Mouse (Mus musculus): Measurements from ENCODE around the gene Gli2. TPM values are rescaled to one million over a fixed set of nuclear protein-coding genes. Genes with fewer than 3 reads are reported as not detected.

Gli2 gene
- polyA plus RNA-seq, 1 experiment from 2014 or later = 9.0 TPM

DNA sequence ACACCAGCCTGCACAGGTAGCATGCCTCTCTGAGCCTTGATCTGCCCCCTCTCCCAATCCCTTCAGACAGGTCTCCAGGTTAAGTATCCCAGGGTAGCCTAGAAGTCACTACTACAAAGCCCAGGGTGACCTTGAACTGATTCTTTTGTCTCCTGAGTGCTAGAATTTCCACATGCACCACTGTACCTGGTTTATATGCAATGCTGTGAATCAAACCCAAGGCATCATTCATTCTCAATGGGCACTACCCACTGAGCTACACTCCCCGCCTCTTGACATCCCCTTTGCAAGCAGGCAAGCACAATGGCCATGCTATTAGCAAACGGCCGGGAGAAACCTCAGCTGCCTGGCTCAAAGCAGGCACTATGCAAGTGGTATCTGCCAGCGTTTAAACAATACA is 106.2 kb downstream of the Gli2 start:
- H3K4me1 ChIP-seq (replicated peaks) = peaks cover 8% of the 10 kb centered on the region; the same call in 1 of the 2 replicates
- H3K36me3 ChIP-seq = peaks cover 50% of the 10 kb centered on the region
- 84% methylated on average over 4 of the region's 4 CpGs for WGBS
- DNase-seq (ENCODE audit: low spot score) = no peak
- no peak overlapping the region for H3K4me3 ChIP-seq
- no peaks in the 10 kb centered on the region for H3K9me3 ChIP-seq
- H3K27ac ChIP-seq = no peak overlapping the region
- H3K27me3 ChIP-seq (ENCODE audit: insufficient read depth, poor library complexity, severe bottlenecking) = no peaks in the 10 kb centered on the region

DNA sequence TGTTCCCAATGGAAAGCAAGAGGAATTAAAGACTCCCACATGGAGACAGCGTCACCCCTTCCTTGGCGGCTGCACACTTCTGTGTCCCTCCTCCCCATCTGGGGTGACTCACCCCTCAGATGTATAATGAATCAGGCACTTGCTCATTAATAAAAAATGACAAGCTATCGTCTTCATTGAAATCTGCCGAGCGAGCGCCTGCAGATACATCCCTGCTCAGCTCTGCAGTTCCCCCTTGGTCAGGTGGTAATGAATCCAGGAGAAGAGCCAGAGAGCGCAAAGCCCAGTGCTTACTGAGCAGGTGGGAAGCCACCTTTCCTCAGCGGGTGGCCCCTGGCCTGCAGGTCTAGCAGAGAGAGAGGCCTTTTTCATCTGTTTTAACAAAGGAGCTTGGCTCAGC is 112.1 kb downstream of the Gli2 start:
- Histone ChIP-seq H3K36me3 (0 out of 2 replicates have a peak, but pooled peaks cover 10% of the 10 kb centered on the region), H3K27me3 (ENCODE audit: insufficient read depth, poor library complexity, severe bottlenecking) (no peaks in the 10 kb centered on the region), H3K4me1 (replicated peaks) (peaks cover 55% of the 10 kb centered on the region), H3K27ac (no peak overlapping the region; the same call in 1 of the 2 replicates), H3K4me3 (no peak overlapping the region), H3K9me3 (no peaks in the 10 kb centered on the region)
- no peak for DNase-seq (ENCODE audit: low spot score)
- WGBS = 64% methylated on average over 8 of the region's 8 CpGs

DNA sequence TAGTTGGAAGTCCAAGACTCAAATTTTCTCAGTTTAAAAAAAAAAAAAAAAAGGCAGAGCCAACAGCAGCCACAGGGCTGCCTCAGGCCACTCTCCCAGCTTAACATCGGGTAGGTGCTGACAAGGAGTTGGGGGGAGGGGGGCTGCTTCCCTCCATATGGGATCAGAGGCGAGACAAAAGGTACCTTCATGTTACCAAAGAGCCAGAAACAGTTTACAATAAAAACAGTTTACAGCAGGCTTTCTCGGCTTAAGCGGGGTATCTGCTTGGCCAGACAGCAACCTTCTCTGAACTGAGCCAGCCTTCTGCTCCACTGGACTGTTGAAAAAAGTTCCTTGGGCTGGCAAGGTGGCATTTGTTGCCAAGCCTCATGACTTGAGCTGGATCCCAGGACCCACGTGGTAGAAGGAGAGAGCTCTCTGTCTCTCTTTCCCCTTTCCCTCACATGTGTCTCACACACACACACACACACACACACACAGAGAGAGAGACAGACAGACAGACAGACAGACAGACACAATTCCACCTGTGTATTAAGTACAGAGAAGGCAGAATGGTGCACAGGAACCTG is 113.1 kb downstream of the Gli2 start:
- no peak for DNase-seq (ENCODE audit: low spot score)
- H3K36me3 ChIP-seq = 0 out of 2 replicates have a peak, but pooled peaks cover 4% of the 10 kb centered on the region
- H3K4me3 ChIP-seq = no peak overlapping the region
- no peaks in the 10 kb centered on the region for H3K9me3 ChIP-seq
- H3K27ac ChIP-seq = peak overlapping the region; percentile 42; the same call in 1 of the 2 replicates
- 52% methylated on average over 5 of the region's 5 CpGs for WGBS
- no peaks in the 10 kb centered on the region for H3K27me3 ChIP-seq (ENCODE audit: insufficient read depth, poor library complexity, severe bottlenecking)
- peaks cover 65% of the 10 kb centered on the region for H3K4me1 ChIP-seq (replicated peaks)

DNA sequence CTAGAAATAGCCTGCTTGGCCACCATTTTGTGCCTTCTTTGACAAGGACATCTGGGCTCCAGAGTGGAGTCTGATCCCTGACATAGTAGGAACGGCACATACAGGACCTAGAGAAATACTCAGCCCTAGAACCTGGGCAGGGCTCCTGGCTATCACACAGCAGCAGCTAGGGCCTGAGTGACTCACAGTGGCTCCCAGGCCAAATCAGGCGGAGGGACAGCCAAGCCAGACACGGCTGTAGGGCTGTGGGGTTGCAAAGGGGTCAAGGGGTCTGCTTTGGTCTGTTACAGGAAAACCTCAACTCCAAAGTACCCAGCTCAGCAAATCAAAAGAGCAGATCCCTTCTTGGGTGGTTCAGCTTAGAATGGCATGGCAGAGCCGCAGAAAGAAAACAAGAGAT is 115.2 kb downstream of the Gli2 start:
- no peaks in the 10 kb centered on the region for H3K27me3 ChIP-seq (ENCODE audit: insufficient read depth, poor library complexity, severe bottlenecking)
- H3K27ac ChIP-seq = peak overlapping the region; percentile 46
- H3K36me3 ChIP-seq = no peaks in the 10 kb centered on the region
- no peaks in the 10 kb centered on the region for H3K9me3 ChIP-seq
- WGBS = 55% methylated on average over 4 of the region's 4 CpGs
- peaks cover 72% of the 10 kb centered on the region for H3K4me1 ChIP-seq (replicated peaks)
- no peak overlapping the region for H3K4me3 ChIP-seq
- DNase-seq (ENCODE audit: low spot score) = no peak

DNA sequence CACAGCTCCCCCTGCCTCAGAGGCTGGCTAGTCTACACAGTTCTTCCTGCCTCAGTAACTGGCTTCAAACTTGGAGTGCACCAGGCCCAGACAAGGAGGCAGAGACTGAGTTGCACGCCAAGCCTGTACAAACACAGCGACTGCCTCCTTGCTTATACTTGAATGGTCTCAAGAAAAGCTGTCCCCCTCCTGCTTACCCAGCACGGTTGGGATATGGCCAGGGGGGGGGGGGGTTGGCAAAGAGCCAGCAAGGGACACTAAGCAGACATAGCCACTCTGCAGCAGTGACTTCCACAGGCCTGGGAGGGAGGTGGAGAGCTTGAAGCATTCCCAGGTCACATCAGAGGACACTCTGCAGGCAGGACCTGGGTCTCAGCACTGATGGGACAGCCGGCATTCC is 117.3 kb downstream of the Gli2 start:
- H3K4me1 ChIP-seq (replicated peaks) = peaks cover 54% of the 10 kb centered on the region
- H3K9me3 ChIP-seq = no peaks in the 10 kb centered on the region
- peaks cover 10% of the 10 kb centered on the region; the same call in 1 of the 2 replicates for H3K36me3 ChIP-seq
- no peak for DNase-seq (ENCODE audit: low spot score)
- no peak overlapping the region for H3K4me3 ChIP-seq
- 39% methylated on average over 4 of the region's 4 CpGs for WGBS
- H3K27me3 ChIP-seq (ENCODE audit: insufficient read depth, poor library complexity, severe bottlenecking) = no peaks in the 10 kb centered on the region
- H3K27ac ChIP-seq = peak overlapping the region; percentile 67

DNA sequence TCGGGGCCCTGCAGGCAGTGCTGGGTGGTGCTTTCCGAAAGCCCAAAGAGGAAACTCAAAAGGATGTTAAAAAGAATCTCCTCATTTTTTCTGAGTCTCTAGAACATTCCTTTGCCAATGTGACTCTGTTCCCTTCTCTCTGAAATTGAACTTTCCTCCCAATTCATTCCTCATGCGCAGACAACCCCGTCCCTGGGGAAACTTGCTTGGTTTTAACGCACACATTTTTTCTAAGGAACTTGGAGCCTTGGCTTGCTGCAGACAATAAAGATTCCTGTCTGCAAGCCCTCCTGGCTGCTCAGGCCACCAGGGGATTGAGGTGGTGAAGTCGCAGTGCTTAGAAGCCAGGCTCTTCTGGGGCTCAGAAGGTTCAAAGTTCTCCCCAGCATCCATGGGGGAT is 117.9 kb downstream of the Gli2 start:
- Histone ChIP-seq H3K27ac (0 out of 2 replicates have a peak overlapping the region, but pooled peaks have one; percentile 29), H3K4me3 (no peak overlapping the region), H3K9me3 (no peaks in the 10 kb centered on the region), H3K36me3 (peaks cover 10% of the 10 kb centered on the region; the same call in 1 of the 2 replicates), H3K27me3 (ENCODE audit: insufficient read depth, poor library complexity, severe bottlenecking) (no peaks in the 10 kb centered on the region), H3K4me1 (replicated peaks) (peaks cover 48% of the 10 kb centered on the region)
- 65% methylated on average over 6 of the region's 6 CpGs for WGBS
- no peak for DNase-seq (ENCODE audit: low spot score)

DNA sequence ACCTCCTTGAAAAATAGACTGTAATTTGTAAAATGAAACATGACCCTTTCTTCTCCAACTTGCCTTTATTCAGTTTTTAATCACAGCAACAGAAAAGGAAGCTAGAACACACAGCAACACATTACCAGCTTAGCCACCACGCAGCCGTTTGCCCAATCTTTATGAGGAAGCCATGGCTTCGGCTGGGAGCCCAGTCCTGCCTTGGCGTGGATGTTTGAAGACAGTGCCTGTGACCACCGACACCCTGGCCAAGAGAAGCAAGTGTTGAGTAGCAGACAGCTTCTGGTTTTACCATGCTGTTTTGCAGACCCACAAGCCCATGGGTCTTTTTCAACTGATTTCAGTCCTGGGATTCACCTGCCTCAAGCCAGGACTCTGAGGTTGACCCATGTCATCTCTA is 121.3 kb downstream of the Gli2 start:
- H3K4me1 ChIP-seq (replicated peaks) = peaks cover 29% of the 10 kb centered on the region
- 93% methylated on average over 5 of the region's 5 CpGs for WGBS

DNA sequence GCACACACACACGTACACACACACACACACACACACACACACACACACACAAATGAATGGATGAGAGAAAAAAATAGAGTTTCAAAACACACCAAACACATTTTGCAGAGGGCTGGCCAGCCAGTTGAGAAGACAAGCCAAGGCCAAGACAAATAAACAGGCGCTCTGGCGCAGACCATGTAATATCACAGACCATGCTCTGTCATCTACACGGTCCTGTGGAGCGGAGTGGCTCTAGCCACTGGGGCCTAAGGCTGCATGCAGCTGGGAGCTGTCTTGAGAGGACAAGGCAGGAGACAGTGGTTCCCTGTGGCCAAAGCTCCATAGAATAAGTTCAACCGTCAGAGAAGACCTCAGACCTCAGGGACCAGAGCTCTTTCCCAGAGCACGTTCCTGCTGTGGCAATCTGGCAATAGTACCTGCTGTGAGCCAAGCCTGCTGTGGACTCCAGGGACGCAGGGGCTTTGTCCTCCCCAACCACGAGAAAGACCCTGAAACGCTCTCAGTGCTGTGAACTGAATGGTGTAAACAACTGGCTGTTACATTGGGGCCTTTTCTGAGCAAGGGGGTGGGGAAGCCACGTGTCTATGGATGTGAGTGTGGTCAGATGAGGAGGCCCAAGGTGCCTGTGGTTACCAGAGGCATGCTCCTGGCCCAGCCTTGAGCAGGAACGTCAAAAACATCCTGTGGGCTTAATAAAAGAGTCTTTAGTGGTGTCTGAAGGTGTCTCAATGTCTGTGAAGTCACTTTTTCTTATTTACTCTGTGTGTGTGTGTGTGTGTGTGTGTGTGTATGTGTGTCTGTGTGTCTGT is 125.7 kb downstream of the Gli2 start:
- WGBS = 70% methylated on average over 12 of the region's 12 CpGs

More for the DNA sequence above, 121.3 kb downstream of the Gli2 start:
- no peaks in the 10 kb centered on the region for H3K9me3 ChIP-seq
- no peak for DNase-seq (ENCODE audit: low spot score)
- no peaks in the 10 kb centered on the region for H3K27me3 ChIP-seq (ENCODE audit: insufficient read depth, poor library complexity, severe bottlenecking)
- H3K27ac ChIP-seq = no peak overlapping the region
- no peak overlapping the region for H3K4me3 ChIP-seq
- peaks cover 10% of the 10 kb centered on the region; the same call in 1 of the 2 replicates for H3K36me3 ChIP-seq

DNA sequence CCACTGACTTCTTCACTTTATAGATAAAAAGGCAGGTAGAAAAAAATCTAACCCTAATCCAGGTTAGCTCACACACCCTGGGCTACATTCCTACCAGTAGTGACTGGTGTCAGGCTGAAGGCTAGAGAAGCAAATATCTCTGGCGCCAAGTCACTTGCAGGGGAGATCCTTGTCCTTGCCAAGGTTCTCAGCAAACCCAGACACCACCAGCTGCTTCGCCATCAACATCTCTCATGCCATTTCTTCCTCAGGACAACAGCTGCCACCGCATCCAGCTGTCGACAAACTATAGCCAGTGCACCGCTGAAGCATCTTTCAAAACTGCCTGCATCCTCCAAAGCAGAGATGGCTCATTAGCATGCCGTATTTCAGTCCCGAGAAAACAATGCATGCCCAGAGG is 126.9 kb downstream of the Gli2 start:
- H3K4me1 ChIP-seq (replicated peaks) = peaks cover 16% of the 10 kb centered on the region
- no peaks in the 10 kb centered on the region for H3K27me3 ChIP-seq (ENCODE audit: insufficient read depth, poor library complexity, severe bottlenecking)
- no peak overlapping the region for H3K4me3 ChIP-seq
- H3K27ac ChIP-seq = no peak overlapping the region
- no peaks in the 10 kb centered on the region for H3K9me3 ChIP-seq
- 0 out of 2 replicates have a peak, but pooled peaks cover 5% of the 10 kb centered on the region for H3K36me3 ChIP-seq
- 95% methylated on average over 7 of the region's 7 CpGs for whole genome bisulfite sequencing
- no peak for DNase-seq (ENCODE audit: low spot score)

More for the DNA sequence above, 125.7 kb downstream of the Gli2 start:
- peaks cover 15% of the 10 kb centered on the region; the same call in 1 of the 2 replicates for H3K36me3 ChIP-seq
- peaks cover 8% of the 10 kb centered on the region; the same call in 1 of the 2 replicates for H3K4me1 ChIP-seq (replicated peaks)
- no peaks in the 10 kb centered on the region for H3K9me3 ChIP-seq
- no peaks in the 10 kb centered on the region for H3K27me3 ChIP-seq (ENCODE audit: insufficient read depth, poor library complexity, severe bottlenecking)
- H3K27ac ChIP-seq = no peak overlapping the region
- H3K4me3 ChIP-seq = no peak overlapping the region
- no peak for DNase-seq (ENCODE audit: low spot score)

DNA sequence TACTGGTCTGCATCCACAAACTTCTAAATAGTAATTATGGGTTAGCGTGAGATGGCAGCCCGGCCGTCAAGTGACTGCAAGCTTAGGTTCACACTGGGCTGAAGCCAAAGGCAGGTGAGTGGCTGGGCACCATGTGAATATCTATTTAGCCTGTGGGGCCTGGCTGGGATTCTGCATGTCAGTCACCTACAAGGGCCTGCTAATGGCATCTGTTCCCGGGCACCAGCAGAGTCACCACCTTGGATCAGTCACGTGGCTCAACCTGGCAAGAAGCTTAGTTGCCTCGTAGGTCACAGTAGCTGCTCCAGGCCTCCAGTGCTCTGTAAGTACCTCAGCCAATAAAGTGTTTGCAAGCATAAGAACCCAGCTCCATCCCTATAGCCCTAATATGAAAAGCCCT is 131.2 kb downstream of the Gli2 start:
- WGBS = 87% methylated on average over 6 of the region's 6 CpGs
- Histone ChIP-seq H3K36me3 (peaks cover 14% of the 10 kb centered on the region), H3K27me3 (ENCODE audit: insufficient read depth, poor library complexity, severe bottlenecking) (0 out of 2 replicates have a peak, but pooled peaks cover 1% of the 10 kb centered on the region), H3K27ac (no peak overlapping the region), H3K9me3 (no peaks in the 10 kb centered on the region), H3K4me1 (replicated peaks) (peaks cover 19% of the 10 kb centered on the region), H3K4me3 (no peak overlapping the region)
- DNase-seq (ENCODE audit: low spot score) = no peak

DNA sequence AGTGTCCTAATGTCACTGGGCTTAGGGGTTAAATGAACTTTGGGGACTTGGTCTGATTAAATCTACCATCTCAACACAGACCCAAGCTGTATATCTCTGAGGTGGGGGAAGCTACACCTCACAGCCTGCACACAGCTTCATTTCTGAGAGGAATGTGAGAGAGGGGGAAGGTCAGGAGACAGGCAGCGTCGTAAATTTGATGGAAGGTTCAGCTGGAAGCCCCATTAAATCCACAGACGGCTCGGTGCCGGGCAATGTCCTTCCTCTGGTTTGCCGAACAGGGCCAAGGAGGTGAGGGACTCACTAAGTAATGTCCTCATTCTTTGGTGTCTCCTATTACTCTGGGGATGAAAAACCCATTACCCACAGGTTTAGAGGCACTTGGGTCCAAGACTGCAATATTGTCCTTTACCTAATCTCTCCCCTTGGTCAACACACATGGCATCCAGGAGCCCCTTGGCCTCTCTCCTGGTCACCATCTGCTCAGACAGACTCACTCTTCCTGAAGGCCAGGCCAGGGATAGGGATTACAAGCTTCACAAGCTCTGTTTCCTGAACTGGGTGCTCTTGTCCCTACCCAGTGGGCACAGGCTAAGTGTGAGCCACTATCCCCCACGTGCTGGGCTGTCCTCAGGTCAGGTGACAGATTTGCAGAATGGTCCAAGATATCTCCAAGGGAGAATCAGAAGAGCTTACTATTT is 135.7 kb downstream of the Gli2 start:
- WGBS = 64% methylated on average over 7 of the region's 7 CpGs
- Histone ChIP-seq H3K9me3 (no peaks in the 10 kb centered on the region), H3K27me3 (ENCODE audit: insufficient read depth, poor library complexity, severe bottlenecking) (peaks cover 14% of the 10 kb centered on the region; the same call in 1 of the 2 replicates), H3K4me3 (no peak overlapping the region), H3K27ac (0 out of 2 replicates have a peak overlapping the region, but pooled peaks have one; percentile 72), H3K4me1 (replicated peaks) (peaks cover 58% of the 10 kb centered on the region), H3K36me3 (peaks cover 9% of the 10 kb centered on the region)
- DNase-seq (ENCODE audit: low spot score) = no peak

DNA sequence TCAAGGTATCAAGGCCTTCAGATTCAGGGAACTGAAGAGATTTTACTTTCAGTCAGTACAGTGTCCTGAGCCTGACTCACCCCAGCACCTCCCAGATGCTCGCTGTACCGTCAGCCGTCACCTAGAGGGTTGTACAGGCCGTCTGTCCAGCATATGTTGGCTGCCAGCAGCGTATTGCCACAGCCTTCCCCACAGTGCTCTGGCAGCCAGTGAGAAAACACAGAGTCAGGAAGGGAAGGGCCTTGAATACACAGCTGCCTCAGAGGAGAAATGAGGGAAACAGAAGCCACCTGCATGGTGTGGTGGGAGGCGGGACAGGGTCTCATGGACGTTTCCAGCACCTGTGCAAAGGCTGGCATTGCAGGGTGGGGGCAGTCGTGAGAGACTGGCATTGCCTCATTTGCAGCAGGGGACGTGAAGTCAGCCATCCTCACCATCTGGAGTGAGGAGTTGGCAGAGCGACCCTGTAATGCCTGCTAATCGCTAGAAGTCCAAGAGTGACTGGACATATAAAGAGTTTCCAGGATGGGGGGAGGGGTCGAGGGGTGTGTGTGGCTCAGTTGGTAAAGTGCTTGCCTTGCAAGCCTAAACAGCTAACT is 136.8 kb downstream of the Gli2 start:
- H3K27ac ChIP-seq = peak overlapping the region; percentile 72
- peak; percentile 23 for DNase-seq (ENCODE audit: low spot score)
- no peak overlapping the region for H3K4me3 ChIP-seq
- peaks cover 9% of the 10 kb centered on the region for H3K36me3 ChIP-seq
- peaks cover 23% of the 10 kb centered on the region for H3K27me3 ChIP-seq (ENCODE audit: insufficient read depth, poor library complexity, severe bottlenecking)
- whole genome bisulfite sequencing = 60% methylated on average over 12 of the region's 12 CpGs
- H3K4me1 ChIP-seq (replicated peaks) = peaks cover 61% of the 10 kb centered on the region
- H3K9me3 ChIP-seq = no peaks in the 10 kb centered on the region
